Mouse (Mus musculus) midbrain, embryonic 13.5 days (tissue): Measurements from ENCODE around the gene Adamts1. TPM values are rescaled to one million over a fixed set of nuclear protein-coding genes. Genes with fewer than 3 reads are reported as not detected.

Experiments
- ATAC-seq: fragments of 200-750 bp; cut with Nextera tagmentation; 2 replicates; pipeline ENCODE4 v1.8.0; 2017; ENCODE audit warnings: mild to moderate bottlenecking, moderate TSS enrichment, moderate library complexity
- H3K27ac ChIP-seq: fragments of 300-500 bp; sonication (generic); 2 replicates; pipeline ENCODE4 v1.5.1; 2015; ENCODE audit warnings: inconsistent platforms, mild to moderate bottlenecking, moderate library complexity
- H3K27me3 ChIP-seq: fragments of 300-500 bp; sonication (generic); 2 replicates; pipeline ENCODE4 v1.6.1; 2015; ENCODE audit warnings: mild to moderate bottlenecking, inconsistent platforms
- H3K36me3 ChIP-seq: fragments of 300-500 bp; sonication (generic); 2 replicates; pipeline ENCODE4 v1.6.1; 2015; ENCODE audit warnings: mild to moderate bottlenecking, inconsistent platforms
- H3K4me1 ChIP-seq: fragments of 300-500 bp; sonication (generic); replicated peaks from 2 replicates; pipeline ENCODE4 v1.6.1; 2015; ENCODE audit warnings: inconsistent platforms
- H3K4me2 ChIP-seq: fragments of 300-500 bp; sonication (generic); replicated peaks from 2 replicates; pipeline ENCODE4 v1.6.1; 2015; ENCODE audit warnings: moderate library complexity, mild to moderate bottlenecking, inconsistent platforms
- H3K4me3 ChIP-seq: fragments of 300-500 bp; sonication (generic); replicated peaks from 2 replicates; pipeline ENCODE4 v1.5.1; 2015; ENCODE audit warnings: mild to moderate bottlenecking, inconsistent platforms
- H3K9ac ChIP-seq: fragments of 300-500 bp; sonication (generic); replicated peaks from 2 replicates; pipeline ENCODE4 v1.6.1; 2015; ENCODE audit warnings: mild to moderate bottlenecking, inconsistent platforms
- H3K9me3 ChIP-seq: fragments of 300-500 bp; sonication (generic); 2 replicates; pipeline ENCODE4 v1.6.1; 2016; ENCODE audit warnings: mild to moderate bottlenecking, inconsistent platforms
- WGBS: fragments of 180-500 bp; shearing (Covaris S2); methylation state at CpG from one replicate; pipeline ENCODE4 v1.1.7; 2015; 5-methylcytosine and 5-hydroxymethylcytosine counted together
- polyA plus RNA-seq: library from polyadenylated mRNA; unstranded; fragments of >200 nt; fragmentation: Nextera tagmentation; extraction: Ambion mirVana; gene quantifications from 2 replicates; pipeline ENCODE4 v1.2.1, GENCODE M21; 2015

The Adamts1 gene
- 4.4 and 5.3 TPM in 2 replicates for polyA plus RNA-seq

- under 1% methylated on average over 26 of the region's 26 CpGs for WGBS
- peaks cover 13% of the 10 kb centered on the region for H3K27me3 ChIP-seq
- H3K4me3 ChIP-seq = peak within 1 kb of the TSS; percentile 58
- H3K9ac ChIP-seq = peak within 1 kb of the TSS; percentile 71
- H3K4me1 ChIP-seq = peaks cover 32% of the 10 kb centered on the region
- H3K9me3 ChIP-seq = no peaks in the 10 kb centered on the region
- H3K27ac ChIP-seq = peak within 1 kb of the TSS; percentile 35
- 0 out of 2 replicates have a peak, but pooled peaks cover 4% of the 10 kb centered on the region for H3K36me3 ChIP-seq
- peak within 1 kb of the TSS; percentile 100 for H3K4me2 ChIP-seq
- peak; percentile 78 for ATAC-seq
These were observed at the start of gene Adamts1 for GRCm38 (mm10) chr16:85802954-85803353. Gene Adamts1 (minus strand): TSS chr16:85803113.

- H3K4me2 ChIP-seq = no peak overlapping the region
- WGBS = 75% methylated on average over 3 of the region's 3 CpGs
- no peak overlapping the region for H3K4me3 ChIP-seq
- no peak overlapping the region for H3K9ac ChIP-seq
- no peaks in the 10 kb centered on the region for H3K9me3 ChIP-seq
- no peak overlapping the region for H3K27ac ChIP-seq
- H3K4me1 ChIP-seq = no peaks in the 10 kb centered on the region
- H3K36me3 ChIP-seq = no peaks in the 10 kb centered on the region
- H3K27me3 ChIP-seq = no peaks in the 10 kb centered on the region
- ATAC-seq = no peak
These were observed 24.2 kb upstream of the Adamts1 start for GRCm38 (mm10) chr16:85827066-85827465.

GRCm38 (mm10) chr16:85822330-85822916, 19.5 kb upstream of the Adamts1 start:
- no peak for ATAC-seq
- H3K4me3 ChIP-seq = no peak overlapping the region
- 80% methylated on average over 5 of the region's 5 CpGs for WGBS
- no peak overlapping the region for H3K4me2 ChIP-seq
- no peak overlapping the region for H3K27ac ChIP-seq
- no peaks in the 10 kb centered on the region for H3K4me1 ChIP-seq
- no peaks in the 10 kb centered on the region for H3K36me3 ChIP-seq
- H3K9ac ChIP-seq = no peak overlapping the region
- no peaks in the 10 kb centered on the region for H3K27me3 ChIP-seq
- H3K9me3 ChIP-seq = no peaks in the 10 kb centered on the region

- H3K4me1 ChIP-seq = no peaks in the 10 kb centered on the region
- no peaks in the 10 kb centered on the region for H3K27me3 ChIP-seq
- no peak overlapping the region for H3K27ac ChIP-seq
- H3K4me2 ChIP-seq = no peak overlapping the region
- H3K9ac ChIP-seq = no peak overlapping the region
- WGBS = 67% methylated on average over 5 of the region's 5 CpGs
- no peaks in the 10 kb centered on the region for H3K36me3 ChIP-seq
- ATAC-seq = peak; percentile 63; the same call in 1 of the 2 replicates
- H3K9me3 ChIP-seq = no peaks in the 10 kb centered on the region
- no peak overlapping the region for H3K4me3 ChIP-seq
These were observed 17.0 kb upstream of the Adamts1 start for GRCm38 (mm10) chr16:85819808-85820458.

- H3K27ac ChIP-seq = no peak overlapping the region
- H3K9ac ChIP-seq = no peak overlapping the region
- 94% methylated on average over 2 of the region's 2 CpGs for WGBS
- H3K27me3 ChIP-seq = no peaks in the 10 kb centered on the region
- no peak overlapping the region for H3K4me2 ChIP-seq
- ATAC-seq = no peak
- H3K4me1 ChIP-seq = no peaks in the 10 kb centered on the region
- H3K4me3 ChIP-seq = no peak overlapping the region
- H3K9me3 ChIP-seq = no peaks in the 10 kb centered on the region
- H3K36me3 ChIP-seq = no peaks in the 10 kb centered on the region
These were observed 11.2 kb upstream of the Adamts1 start for GRCm38 (mm10) chr16:85814116-85814515.

GRCm38 (mm10) chr16:85807626-85808025, 4.7 kb upstream of the Adamts1 start:
- H3K9me3 ChIP-seq = no peaks in the 10 kb centered on the region
- ATAC-seq = no peak
- no peak overlapping the region for H3K27ac ChIP-seq
- no peak overlapping the region for H3K4me3 ChIP-seq
- peaks cover 13% of the 10 kb centered on the region for H3K27me3 ChIP-seq
- 16% methylated on average over 2 of the region's 2 CpGs for whole genome bisulfite sequencing
- H3K36me3 ChIP-seq = no peaks in the 10 kb centered on the region
- no peak overlapping the region for H3K9ac ChIP-seq
- peaks cover 13% of the 10 kb centered on the region for H3K4me1 ChIP-seq
- no peak overlapping the region for H3K4me2 ChIP-seq

- Histone ChIP-seq H3K27me3 (peaks cover 13% of the 10 kb centered on the region), H3K4me3 (no peak overlapping the region), H3K27ac (no peak overlapping the region), H3K4me2 (no peak overlapping the region), H3K36me3 (no peaks in the 10 kb centered on the region), H3K9ac (no peak overlapping the region), H3K9me3 (no peaks in the 10 kb centered on the region), H3K4me1 (peaks cover 18% of the 10 kb centered on the region)
- 24% methylated on average over 3 of the region's 3 CpGs for WGBS
- no peak for ATAC-seq
These were observed 4.2 kb upstream of the Adamts1 start for GRCm38 (mm10) chr16:85807072-85807471.

GRCm38 (mm10) chr16:85805581-85805980, 2.7 kb upstream of the Adamts1 start:
- no peak overlapping the region for H3K9ac ChIP-seq
- peaks cover 13% of the 10 kb centered on the region for H3K27me3 ChIP-seq
- H3K36me3 ChIP-seq = no peaks in the 10 kb centered on the region
- WGBS = 87% methylated on average over 2 of the region's 2 CpGs
- peaks cover 32% of the 10 kb centered on the region for H3K4me1 ChIP-seq
- H3K4me3 ChIP-seq = no peak overlapping the region
- no peaks in the 10 kb centered on the region for H3K9me3 ChIP-seq
- H3K4me2 ChIP-seq = no peak overlapping the region
- no peak for ATAC-seq
- H3K27ac ChIP-seq = no peak overlapping the region

- WGBS = 1% methylated on average over 19 of the region's 25 CpGs
- peak overlapping the region; percentile 100 for H3K4me2 ChIP-seq
These were observed 969 bp upstream of the Adamts1 start for GRCm38 (mm10) chr16:85803613-85804551.

GRCm38 (mm10) chr16:85801971-85802811, 722 bp downstream of the Adamts1 start:
- H3K36me3 ChIP-seq = peaks cover 11% of the 10 kb centered on the region; the same call in 1 of the 2 replicates
- peaks cover 13% of the 10 kb centered on the region for H3K27me3 ChIP-seq
- H3K27ac ChIP-seq = no peak overlapping the region
- ATAC-seq = peak; percentile 29
- peaks cover 32% of the 10 kb centered on the region for H3K4me1 ChIP-seq
- no peaks in the 10 kb centered on the region for H3K9me3 ChIP-seq
- WGBS = under 1% methylated on average over 67 of the region's 67 CpGs
- H3K9ac ChIP-seq = peak overlapping the region; percentile 71
- H3K4me2 ChIP-seq = peak overlapping the region; percentile 100
- H3K4me3 ChIP-seq = peak overlapping the region; percentile 58

More at GRCm38 (mm10) chr16:85803613-85804551, 969 bp upstream of the Adamts1 start:
- Histone ChIP-seq H3K27me3 (peaks cover 13% of the 10 kb centered on the region), H3K9me3 (no peaks in the 10 kb centered on the region), H3K4me1 (peaks cover 32% of the 10 kb centered on the region), H3K36me3 (no peaks in the 10 kb centered on the region), H3K27ac (peak overlapping the region; percentile 35; the same call in 1 of the 2 replicates), H3K4me3 (peak overlapping the region; percentile 58), H3K9ac (peak overlapping the region; percentile 71; the same call in 1 of the 2 replicates)
- no peak for ATAC-seq

- Histone ChIP-seq H3K27ac (peak overlapping the region; percentile 35; the same call in 1 of the 2 replicates), H3K4me1 (peaks cover 32% of the 10 kb centered on the region), H3K36me3 (peaks cover 14% of the 10 kb centered on the region; the same call in 1 of the 2 replicates), H3K9ac (peak overlapping the region; percentile 71), H3K27me3 (peaks cover 13% of the 10 kb centered on the region), H3K4me2 (peak overlapping the region; percentile 100), H3K4me3 (peak overlapping the region; percentile 58), H3K9me3 (no peaks in the 10 kb centered on the region)
- under 1% methylated on average over 23 of the region's 23 CpGs for WGBS
- ATAC-seq = peak; percentile 79
These were observed 1.7 kb downstream of the Adamts1 start for GRCm38 (mm10) chr16:85801252-85801651.
